Mouse (Mus musculus) urinary bladder, postnatal 4 days (tissue): ENCODE measurements around the gene Etv4.

Source experiments
- DNase-seq, 2 experiments: peaks; one replicate each; pipeline ENCODE4 v3.0.0; 2021 to 2022; ENCODE audit warnings: low spot score in 2 of 2

Etv4 gene

DNA sequence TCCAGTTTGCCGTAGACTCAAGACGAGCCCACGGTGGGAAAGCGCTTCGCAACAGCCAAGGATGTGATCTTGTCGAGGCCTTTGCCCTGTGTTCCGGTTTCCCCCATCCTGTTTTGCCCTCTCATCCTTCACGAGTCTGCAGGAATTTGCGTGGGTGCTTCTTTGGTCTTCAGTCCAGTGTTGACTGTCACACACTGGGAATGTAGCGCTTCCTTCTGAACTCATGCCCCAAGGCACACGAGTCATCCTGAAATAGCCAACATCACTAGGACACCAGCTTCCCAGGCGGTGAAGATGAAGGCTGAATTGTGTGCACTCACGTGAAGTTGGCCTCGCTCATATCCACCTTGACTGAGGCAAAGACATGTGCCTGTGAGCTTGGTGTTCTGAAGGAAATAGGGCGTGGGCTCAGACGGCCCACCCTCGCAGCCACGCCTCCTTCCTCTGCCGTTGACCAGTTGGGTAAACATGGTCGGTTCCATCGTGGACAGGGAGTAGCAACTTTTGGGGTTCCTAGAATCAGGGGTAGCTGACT, 65.1 kb downstream of the Etv4 start:
- DNase-seq = no peak
